Mouse (Mus musculus) small intestine, adult 2 months (tissue): ENCODE data around the gene Hist1h2bg.

Experiments
- CTCF ChIP-seq: fragments of 200-500 bp; IDR thresholded peaks from 2 replicates; pipeline ENCODE4 v1.5.1; 2012; ENCODE audit warnings: low read depth, mild to moderate bottlenecking, control low read depth, inconsistent platforms, low read length, moderate library complexity, mixed read lengths; ENCODE audit not compliant: insufficient replicate concordance, insufficient read length; ENCODE audit errors: extremely low read depth
- POLR2A ChIP-seq: fragments of 200-500 bp; IDR thresholded peaks from 2 replicates; pipeline ENCODE4 v1.6.1; 2012; ENCODE audit warnings: low read depth, mild to moderate bottlenecking, control low read depth, inconsistent platforms, low read length, moderate library complexity

DNA sequence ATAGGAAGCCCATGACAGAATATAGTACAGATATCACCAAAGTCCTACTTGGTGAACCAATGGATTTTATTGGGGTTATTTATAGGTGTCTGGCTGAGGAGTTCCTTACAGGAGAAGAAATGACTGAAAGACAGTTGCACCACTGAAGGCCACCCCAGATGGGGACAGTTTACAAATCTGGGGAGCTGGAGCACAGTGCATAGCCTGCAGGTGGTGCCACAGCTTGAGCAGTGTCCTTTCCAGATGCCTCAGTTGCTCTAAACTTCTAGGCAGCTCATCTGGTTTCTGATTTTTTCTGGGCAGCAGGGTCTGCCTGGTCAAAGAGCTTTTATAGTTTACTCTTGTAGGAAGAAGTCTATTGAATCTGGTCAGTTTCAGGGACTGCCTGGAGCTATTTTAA, 38.6 kb downstream of the Hist1h2bg start:
- TF ChIP-seq CTCF (no peak), POLR2A (no peak)
